Mouse (Mus musculus): ENCODE data around the gene Zfp683.

DNA sequence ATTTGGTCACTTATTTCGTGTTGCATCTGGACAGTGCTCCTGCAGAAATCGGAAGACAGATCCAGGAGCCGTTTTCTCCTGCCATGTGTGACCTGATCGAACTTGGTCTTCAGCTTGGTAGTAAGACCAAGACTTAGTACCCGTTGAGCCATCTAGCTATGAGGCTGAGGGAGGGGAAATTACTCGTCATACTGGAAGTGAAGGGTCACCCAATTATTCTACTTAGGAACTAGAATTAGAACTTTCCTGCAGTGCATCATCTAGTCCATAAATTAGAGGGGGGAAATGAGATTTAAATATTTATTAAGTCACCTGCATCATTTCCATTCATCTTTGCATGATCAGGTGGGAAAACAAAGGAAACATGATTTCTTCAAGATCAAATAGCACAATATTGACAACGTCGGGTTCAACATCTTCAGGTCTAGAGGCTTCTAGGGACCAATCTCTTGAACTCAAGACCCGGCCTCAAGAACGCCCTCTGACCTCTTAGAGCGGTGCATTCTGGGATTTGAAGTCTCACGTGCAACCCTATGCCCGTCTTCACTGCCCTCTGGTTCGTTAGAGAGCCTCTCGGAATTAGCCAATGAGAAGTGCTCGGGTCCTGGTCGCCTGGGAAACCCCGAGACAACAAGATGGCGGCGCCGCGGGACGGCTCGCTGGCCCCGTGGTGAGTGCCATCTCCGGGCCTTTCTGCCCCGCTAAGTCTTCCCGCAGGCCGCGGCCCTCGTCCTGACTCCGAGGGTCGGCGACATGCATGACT is 48.5 kb downstream of the Zfp683 start, which contains the start of gene Ubxn11:
- no peak for TF ChIP-seq POLR2A (IDR thresholded peaks at IDR 0.05; ENCODE audit: extremely low read depth, insufficient read depth, low read length)
- no peak for TF ChIP-seq CTCF (IDR thresholded peaks at IDR 0.05; ENCODE audit: low read depth, low read length)

All from liver, adult 2 months (tissue).